Mouse (Mus musculus) erythroblast, embryonic 14.5 days (primary cell): Measurements from ENCODE around the gene Negr1.

ENCODE experiments used
- GATA1 ChIP-seq: IDR thresholded peaks from 2 replicates; pipeline ENCODE4 v1.6.1; 2012; ENCODE audit warnings: low read length, inconsistent platforms, mixed read lengths
- TAL1 ChIP-seq: IDR thresholded peaks from 3 replicates; pipeline ENCODE4 v1.6.1; 2012; ENCODE audit warnings: low read length, inconsistent platforms, mixed read lengths

DNA sequence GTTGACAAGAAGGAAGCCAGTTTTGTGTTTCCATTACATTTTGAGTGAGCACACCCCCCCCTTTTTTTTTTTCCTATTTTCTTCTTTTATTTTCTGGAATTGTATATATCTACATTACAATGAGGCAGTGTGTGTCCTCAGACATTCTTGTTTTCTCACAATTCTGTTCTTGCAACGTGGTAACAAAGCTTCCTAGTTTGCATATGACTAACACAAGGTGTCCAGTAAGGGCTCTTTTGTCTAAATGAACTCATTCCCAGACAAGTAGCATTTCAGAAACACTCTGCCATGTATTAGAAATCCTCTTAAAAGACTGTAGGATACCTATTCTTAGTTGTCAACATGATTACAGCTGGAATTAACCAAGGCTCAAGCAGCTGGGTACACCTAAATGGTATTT, 760.2 kb downstream of the Negr1 start:
- TF ChIP-seq GATA1 (no peak), TAL1 (no peak)
